Mouse (Mus musculus): ENCODE data around the gene 1700022I11Rik.

1700022I11Rik gene

DNA sequence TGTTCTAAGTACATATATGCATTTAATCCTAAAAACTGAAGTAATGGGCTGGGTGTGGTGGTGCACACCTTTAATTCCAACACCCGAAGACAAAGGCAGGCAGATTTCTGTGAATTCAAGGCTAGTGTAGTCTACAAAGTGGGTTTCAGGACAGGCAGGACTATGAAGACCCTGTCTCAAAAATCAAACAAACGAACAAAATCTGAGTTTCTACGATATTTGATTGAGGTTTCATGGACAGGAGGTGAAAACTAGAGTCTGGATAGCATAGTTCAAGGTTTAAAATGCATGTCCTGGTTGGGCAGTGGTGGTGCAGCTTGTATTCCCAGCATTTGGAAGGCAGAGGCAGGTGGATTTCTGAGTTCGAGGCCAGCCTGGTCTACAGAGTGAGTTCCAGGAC lies at the start of gene 1700022I11Rik:
Gene 1700022I11Rik (plus strand): TSS at position 301 of the 400 bp plus-strand sequence.
- no peak for DNase-seq

DNA sequence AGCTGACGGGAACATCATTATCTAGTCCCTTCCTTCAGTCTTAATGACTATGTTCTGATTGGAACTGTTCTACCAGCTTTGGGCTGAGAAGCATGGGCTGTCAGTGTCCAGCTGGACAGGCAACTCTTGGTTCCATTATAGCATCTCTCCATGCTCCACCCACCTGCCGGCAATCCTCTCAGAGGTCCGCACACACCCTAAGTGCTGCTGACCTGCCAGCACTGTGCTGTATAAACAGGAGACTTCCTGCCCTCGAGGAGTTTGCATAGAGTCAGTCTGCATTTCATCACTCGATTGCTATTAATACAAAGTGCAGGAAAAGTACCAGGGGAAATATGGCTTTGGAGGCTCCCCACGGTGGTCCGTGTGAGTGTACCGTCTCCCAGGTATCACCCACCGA lies 48.7 kb upstream of the 1700022I11Rik start:
- no peak for DNase-seq

- DNase-seq, result no peak
These were observed 47.9 kb upstream of the 1700022I11Rik start for GRCm38 (mm10) chr4:42921536-42921935.

GRCm38 (mm10) chr4:42922056-42922455 lies 47.3 kb upstream of the 1700022I11Rik start:
- DNase-seq, result no peak

DNA sequence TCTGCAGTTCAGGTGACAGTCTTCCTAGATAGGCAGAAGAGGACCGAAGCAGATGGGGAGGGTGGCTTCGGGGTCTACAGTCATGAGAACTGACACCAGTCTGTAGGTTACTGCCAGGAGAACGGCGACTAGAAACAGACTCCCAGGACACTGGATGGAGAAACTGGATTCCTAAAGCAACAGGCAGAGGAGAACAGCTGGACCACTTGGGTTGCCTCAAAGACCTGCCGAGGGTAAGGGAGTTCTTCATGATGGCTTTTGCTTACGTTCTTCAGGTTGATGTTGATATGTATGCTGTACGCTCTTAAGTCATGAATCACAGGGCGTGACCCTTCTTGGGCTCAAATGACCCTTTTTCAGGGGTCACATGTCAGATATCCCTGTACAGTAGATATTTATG lies 46.9 kb upstream of the 1700022I11Rik start:
- no peak for DNase-seq

DNA sequence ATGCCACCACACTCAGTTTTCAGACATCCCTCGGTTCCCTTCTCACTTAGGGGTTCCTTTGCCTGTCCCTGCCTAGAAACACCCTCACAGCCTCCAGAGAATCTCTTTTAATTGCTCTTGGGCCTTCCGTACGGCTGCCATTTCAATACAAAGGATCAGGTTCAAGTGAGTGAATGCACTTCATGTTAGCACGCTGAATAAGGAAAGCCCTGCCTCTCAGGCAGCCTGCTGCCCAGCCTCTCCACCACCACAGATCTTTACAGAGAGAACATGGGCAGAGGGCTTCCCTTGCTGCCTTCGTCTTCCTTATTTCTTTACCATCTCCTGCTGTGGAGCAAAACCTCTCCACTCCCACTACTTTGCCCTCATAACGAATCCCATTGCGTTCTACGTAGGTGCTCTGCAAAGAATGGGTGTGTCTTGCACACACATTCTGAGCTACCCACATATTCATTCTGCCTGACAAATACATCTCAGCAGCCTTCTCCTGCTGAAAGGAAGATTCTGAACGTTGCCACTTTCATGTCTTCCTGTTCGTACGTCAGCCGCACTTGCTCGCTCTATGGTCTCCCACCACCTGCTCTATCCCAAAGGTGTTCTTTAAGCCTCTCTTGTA lies 45.2 kb upstream of the 1700022I11Rik start:
- DNase-seq, result no peak

DNA sequence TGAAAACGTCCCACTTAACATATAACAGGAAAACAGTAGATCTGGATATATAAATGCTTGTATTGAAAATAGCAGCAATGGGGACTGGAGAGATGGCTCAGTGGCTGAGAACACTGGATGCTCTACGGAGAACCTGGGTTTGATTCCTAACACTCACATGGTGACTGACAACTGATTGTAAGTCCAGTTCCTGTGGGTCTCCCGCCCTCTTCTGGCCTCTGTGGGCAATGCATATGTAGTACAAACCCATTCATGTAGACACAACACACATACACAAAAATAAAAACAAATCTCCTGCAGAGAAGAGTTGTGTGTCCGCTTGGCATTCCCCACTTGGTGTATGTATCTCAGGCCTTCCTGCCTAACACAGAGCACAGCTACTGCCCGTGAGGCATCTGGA lies 41.2 kb upstream of the 1700022I11Rik start:
- no peak for DNase-seq

- no peak for DNase-seq
These were observed 40.5 kb upstream of the 1700022I11Rik start for GRCm38 (mm10) chr4:42928952-42929351.

GRCm38 (mm10) chr4:42932229-42932969 lies 37.0 kb upstream of the 1700022I11Rik start:
- no peak for DNase-seq

- DNase-seq, result peak; percentile 34
These were observed 35.8 kb upstream of the 1700022I11Rik start for GRCm38 (mm10) chr4:42933630-42934029.

- no peak for DNase-seq
These were observed 28.0 kb upstream of the 1700022I11Rik start for GRCm38 (mm10) chr4:42941396-42941795.

DNA sequence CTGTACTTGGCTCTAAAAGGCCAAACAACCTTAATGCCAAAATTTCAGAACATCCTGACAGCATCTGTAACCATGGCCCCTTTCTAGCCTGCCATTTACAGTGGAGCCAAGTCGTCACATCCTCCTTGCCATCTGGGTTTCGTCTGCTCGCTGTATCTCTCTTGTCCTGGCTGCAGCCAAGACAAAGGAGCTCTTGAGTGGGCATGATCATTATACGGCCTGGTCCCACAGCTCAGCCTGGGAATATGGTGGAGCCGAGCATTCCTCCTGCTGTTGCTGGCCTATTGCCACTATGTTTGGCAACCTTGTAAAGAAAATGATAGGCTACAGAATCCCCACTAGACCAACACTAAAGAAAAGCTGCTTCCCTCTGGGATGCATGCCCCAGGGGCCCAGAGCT lies 26.1 kb upstream of the 1700022I11Rik start:
- DNase-seq, result no peak

DNA sequence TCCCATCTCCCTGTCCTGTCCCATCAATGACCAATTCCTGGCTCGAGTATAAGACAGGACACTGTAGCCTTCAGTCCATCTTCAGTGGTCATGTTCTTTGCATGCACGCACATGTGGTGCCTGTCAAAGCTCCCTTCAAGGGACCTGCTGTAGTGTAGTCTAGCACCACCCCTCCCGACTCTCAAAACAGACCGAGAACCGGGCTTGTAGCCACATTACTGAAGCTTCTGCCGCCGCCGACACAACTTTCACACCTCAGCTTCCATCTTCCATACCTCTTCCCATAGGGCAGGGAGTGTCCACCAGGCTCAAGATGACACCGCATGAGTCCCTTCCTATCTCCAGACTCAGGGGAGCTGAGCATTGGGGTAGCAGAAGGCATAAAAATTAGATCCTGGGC lies 25.2 kb upstream of the 1700022I11Rik start:
- DNase-seq, result no peak

DNA sequence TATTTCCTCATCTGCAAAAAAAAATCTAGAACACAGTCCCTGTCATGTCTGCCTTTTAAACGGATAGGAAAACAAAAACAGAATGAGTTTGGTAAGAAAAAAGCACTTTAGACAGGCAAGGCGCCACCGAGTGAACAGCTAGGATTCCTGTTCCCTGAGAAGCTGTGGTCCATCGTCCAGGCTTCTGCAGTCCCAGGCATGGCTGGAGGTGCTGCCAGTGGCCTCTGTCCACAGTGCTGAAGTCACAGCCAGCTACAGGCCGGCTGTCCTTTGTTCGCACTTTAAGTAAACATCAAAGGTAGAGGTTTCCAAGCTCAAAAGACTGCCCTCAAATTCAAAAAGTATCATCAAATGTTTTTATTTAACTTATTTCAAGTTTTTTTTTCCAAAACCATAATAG lies 24.4 kb upstream of the 1700022I11Rik start:
- DNase-seq, result no peak

DNA sequence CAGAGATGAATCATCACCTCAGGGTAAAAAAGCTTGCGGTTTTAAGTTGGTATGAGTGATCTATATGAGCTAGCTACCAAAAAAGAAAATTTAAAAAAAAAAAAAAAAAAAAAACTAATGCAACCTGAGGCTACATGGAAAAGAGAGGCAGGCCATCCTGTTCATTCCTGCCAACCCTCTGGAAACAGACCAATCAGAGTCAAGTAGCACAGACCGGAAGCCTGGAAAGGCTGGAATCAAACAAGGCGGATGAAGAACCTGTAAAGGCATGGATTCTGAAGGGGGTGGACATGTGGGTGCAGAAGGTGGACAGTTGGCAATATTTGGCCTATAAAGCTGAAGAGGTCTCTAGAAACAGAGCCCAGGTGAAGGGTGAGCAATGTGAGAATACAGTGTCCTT lies 24.0 kb upstream of the 1700022I11Rik start:
- no peak for DNase-seq

GRCm38 (mm10) chr4:42945952-42946351 lies 23.5 kb upstream of the 1700022I11Rik start:
- peak; percentile 51 for DNase-seq

DNA sequence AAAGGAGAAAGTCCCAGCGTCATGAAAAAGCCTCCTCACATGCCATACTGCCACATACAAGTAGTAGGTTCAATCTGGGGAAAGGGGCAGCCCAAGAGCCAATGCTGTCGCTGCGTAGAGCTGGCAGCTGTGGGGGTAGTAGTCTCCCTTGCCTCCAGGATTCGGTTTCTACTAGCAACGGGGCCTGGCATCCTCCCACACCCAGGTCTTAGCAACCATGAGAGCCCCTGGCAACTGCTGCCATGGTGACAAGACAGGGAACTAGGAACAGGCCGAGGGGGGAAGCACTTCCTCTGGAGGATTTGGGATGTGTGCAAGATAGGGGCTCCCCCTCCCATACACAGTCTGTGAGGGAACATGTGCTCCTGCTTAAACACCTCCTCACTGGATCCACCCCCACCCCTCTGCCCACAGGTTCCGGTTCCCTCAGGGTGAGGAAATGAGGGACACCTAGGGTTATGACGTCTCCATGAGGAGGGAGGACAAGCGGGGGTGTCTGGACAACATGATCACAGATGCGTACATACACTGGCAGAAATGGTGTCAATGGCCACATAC lies 22.6 kb upstream of the 1700022I11Rik start:
- no peak for DNase-seq

DNA sequence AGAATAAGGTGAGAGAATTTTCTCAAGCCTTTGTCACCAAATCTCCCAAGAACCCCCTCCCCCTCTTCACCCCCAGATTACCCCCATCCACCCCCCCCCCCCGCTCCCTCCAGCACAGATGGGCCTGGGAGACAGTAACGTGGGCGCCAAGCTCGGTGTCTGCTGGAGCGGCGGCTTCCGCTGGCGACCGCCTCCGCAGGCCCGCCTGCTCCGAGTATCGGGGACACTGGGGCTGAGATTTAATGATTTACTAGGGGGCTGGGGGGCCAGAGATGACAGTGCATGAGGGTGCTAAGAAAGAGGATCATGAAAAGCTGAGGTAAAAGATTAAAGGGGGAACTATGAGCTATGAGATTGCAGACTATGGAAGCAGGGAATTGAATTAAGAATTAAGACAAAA lies 20.9 kb upstream of the 1700022I11Rik start:
- no peak for DNase-seq

DNA sequence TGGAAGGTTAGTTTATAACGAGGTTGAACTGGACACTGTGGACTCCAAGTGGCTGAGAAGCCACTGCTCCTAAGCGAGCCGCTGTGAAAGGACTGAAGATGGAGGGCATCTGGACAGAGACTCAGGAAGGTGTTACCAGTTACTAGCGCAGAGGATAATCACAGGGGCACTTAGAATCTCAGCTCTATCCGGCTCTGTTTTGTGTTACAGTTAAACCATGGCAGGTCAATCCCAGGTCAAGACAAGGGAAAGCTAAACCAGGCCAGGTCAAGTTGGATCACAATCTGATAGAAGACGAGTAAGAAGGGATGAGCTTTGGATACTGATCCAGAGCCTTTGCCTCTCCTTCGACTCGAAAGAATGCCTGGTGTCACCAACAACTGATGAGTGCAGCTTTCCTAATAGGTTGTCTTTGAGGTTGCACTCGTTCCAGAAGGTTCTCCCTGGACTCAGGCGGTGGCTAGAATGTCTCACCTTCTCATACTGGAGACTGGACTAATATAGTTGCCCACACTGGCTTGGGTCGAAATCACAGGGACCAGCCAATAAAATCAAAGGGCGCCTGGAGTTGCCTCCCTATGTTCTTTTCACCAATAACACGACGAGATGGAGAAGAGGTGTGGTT lies 20.2 kb upstream of the 1700022I11Rik start:
- DNase-seq, result no peak

DNA sequence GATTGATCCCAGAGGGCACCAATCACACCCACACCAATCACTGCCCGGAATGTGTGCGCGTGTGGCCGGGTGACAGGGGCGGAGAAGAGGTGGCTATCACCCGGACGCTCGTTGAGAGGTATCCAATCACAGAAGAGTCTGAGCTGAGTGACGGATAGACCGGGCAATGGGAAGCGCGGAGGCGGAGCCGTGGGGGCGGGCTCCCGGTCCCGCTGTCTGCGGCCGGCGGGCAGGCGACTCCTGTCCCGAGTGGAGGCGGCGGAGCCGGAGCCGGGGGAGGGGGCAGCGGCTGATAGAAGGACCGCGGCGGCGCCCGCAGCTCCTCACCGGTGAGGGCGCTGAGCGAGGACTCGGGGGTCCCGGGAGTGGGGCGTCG lies 19.7 kb upstream of the 1700022I11Rik start, which contains the start of gene Dnajb5:
Gene Dnajb5 (plus strand): TSS at position 139 of the 376 bp plus-strand sequence.
- DNase-seq, result peak; percentile 94

- DNase-seq, result peak; percentile 95
These were observed 19.3 kb upstream of the 1700022I11Rik start for GRCm38 (mm10) chr4:42950065-42950558.

DNA sequence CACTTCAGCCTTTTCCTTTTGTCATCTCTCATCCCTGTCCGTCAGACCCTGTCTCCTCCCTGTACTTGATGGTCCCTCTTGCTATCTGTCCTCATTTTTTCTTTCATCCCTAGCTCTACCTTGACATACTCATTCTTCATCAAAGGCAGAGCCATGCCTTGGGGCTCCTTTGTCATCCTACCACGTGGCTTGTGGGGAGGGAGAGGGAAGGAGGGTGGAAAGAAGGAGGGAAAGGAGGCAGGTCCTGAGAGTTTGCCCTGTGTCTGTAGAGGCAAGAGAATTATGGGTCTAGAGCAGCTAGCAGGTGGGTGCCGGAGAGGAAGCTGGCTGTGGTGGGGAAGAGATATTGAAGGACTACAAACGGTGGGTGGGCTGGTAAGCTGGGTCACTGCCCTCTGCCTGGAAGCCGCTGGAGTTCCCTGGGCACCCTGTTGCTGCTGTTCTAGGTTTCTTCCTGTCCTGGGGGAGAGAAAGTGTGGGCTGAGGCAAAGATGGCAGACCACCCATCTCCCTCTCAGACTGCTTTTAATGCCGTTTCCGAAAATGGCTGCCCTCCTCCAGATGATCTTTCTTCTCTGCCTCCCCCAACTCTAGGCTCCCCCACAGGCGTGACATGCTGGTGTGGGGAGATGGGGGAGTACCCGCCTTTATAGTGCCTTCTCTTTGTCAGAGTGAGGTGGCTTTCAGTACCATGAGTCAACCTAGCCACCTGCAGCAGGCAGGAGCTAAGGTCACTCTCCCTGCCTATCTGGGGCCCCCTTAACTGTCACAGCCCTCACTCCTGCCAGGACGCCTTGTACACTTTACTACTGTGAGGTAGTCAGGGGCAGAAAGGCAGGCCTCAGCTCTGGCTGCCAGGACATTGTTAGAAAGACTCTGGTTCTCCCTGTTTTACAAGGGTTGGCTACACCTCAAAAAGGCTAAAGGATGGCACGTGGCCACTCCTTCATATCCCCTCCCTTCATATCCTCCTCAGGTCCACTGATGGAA lies 17.9 kb upstream of the 1700022I11Rik start:
- no peak for DNase-seq
